Mouse (Mus musculus) forebrain, embryonic 13.5 days (tissue): ENCODE results near the gene Vps35l. TPM values are rescaled to one million over a fixed set of nuclear protein-coding genes. Genes with fewer than 3 reads are reported as not detected.

Source experiments
- ATAC-seq: fragments of 200-750 bp; cut with Nextera tagmentation; 2 replicates; pipeline ENCODE4 v1.8.0; 2017
- H3K27ac ChIP-seq: fragments of 300-500 bp; sonication (generic); 2 replicates; pipeline ENCODE4 v1.5.1; 2015; ENCODE audit warnings: inconsistent platforms, mild to moderate bottlenecking, moderate library complexity
- H3K27me3 ChIP-seq: fragments of 300-500 bp; sonication (generic); 2 replicates; pipeline ENCODE4 v1.6.1; 2015; ENCODE audit warnings: mild to moderate bottlenecking, inconsistent platforms
- H3K36me3 ChIP-seq: fragments of 300-500 bp; sonication (generic); 2 replicates; pipeline ENCODE4 v1.6.1; 2015; ENCODE audit warnings: mild to moderate bottlenecking, inconsistent platforms; ENCODE audit not compliant: poor library complexity, severe bottlenecking
- H3K4me1 ChIP-seq: fragments of 300-500 bp; sonication (generic); 2 replicates; pipeline ENCODE4 v1.6.1; 2015; ENCODE audit warnings: inconsistent platforms
- H3K4me2 ChIP-seq: fragments of 300-500 bp; sonication (generic); 2 replicates; pipeline ENCODE4 v1.6.1; 2015; ENCODE audit warnings: inconsistent platforms, mild to moderate bottlenecking, moderate library complexity
- H3K4me3 ChIP-seq: fragments of 300-500 bp; sonication (generic); 2 replicates; pipeline ENCODE4 v1.5.1; 2015; ENCODE audit warnings: mild to moderate bottlenecking, inconsistent platforms
- H3K9ac ChIP-seq: fragments of 300-500 bp; sonication (generic); 2 replicates; pipeline ENCODE4 v1.6.1; 2015; ENCODE audit warnings: mild to moderate bottlenecking, inconsistent platforms
- H3K9me3 ChIP-seq: fragments of 300-500 bp; sonication (generic); replicated peaks from 2 replicates; pipeline ENCODE4 v1.6.1; 2016; ENCODE audit warnings: inconsistent platforms
- WGBS: fragments of 180-500 bp; shearing (Covaris S2); methylation state at CpG from one replicate; pipeline ENCODE4 v1.1.7; 2015; 5-methylcytosine and 5-hydroxymethylcytosine counted together
- polyA plus RNA-seq: library from polyadenylated mRNA; unstranded; fragments of >200 nt; fragmentation: Nextera tagmentation; extraction: Ambion mirVana; gene quantifications from 2 replicates; pipeline ENCODE4 v1.2.1, GENCODE M21; 2015

Vps35l gene
- polyA plus RNA-seq, 1 experiment from 2014 or later = 84.2 TPM

DNA sequence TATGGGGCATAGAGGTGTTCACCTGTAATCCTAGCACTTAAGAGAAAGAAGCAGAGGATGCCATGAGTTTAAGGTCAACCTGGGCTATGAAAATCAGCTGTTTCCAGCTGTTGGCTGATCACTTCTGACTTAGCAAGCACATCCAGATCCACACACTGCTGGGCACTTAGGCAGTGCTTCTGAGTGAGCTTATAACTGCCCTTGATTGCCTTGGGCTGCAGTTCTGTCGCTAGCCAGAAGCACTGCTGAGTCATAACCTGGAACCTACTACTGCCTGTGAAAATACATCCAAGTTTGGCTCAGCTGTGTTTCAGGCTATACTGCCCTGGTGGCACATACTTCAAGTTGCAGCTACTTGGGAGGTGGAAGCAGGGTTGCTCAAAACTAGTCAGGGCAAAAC, 101.8 kb downstream of the Vps35l start:
- Histone ChIP-seq H3K27me3 (no peaks in the 10 kb centered on the region), H3K9ac (no peak overlapping the region), H3K36me3 (peaks cover 98% of the 10 kb centered on the region), H3K27ac (0 out of 2 replicates have a peak overlapping the region, but pooled peaks have one; percentile 35), H3K4me3 (no peak overlapping the region), H3K4me1 (peaks cover 13% of the 10 kb centered on the region), H3K4me2 (no peak overlapping the region), H3K9me3 (no peaks in the 10 kb centered on the region)
- ATAC-seq = peak; percentile 50; the same call in 1 of the 2 replicates
- 77% methylated on average over 1 of the region's 1 CpGs for WGBS

- Histone ChIP-seq H3K27me3 (no peaks in the 10 kb centered on the region), H3K9ac (no peak overlapping the region), H3K27ac (no peak overlapping the region), H3K4me2 (no peak overlapping the region), H3K4me1 (peaks cover 13% of the 10 kb centered on the region), H3K36me3 (peaks cover 98% of the 10 kb centered on the region), H3K4me3 (no peak overlapping the region), H3K9me3 (no peaks in the 10 kb centered on the region)
- ATAC-seq = no peak
- 78% methylated on average over 4 of the region's 4 CpGs for WGBS
Observed at GRCm38 (mm10) chr7:118842938-118843337, 102.9 kb downstream of the Vps35l start.

- H3K4me2 ChIP-seq = no peak overlapping the region
- no peak overlapping the region for H3K27ac ChIP-seq
- H3K4me1 ChIP-seq = peaks cover 13% of the 10 kb centered on the region
- no peak overlapping the region for H3K4me3 ChIP-seq
- 90% methylated on average over 5 of the region's 5 CpGs for WGBS
- no peak overlapping the region for H3K9ac ChIP-seq
- H3K27me3 ChIP-seq = no peaks in the 10 kb centered on the region
- no peak for ATAC-seq
- no peaks in the 10 kb centered on the region for H3K9me3 ChIP-seq
- peaks cover 99% of the 10 kb centered on the region for H3K36me3 ChIP-seq
Observed at GRCm38 (mm10) chr7:118845141-118845540, 105.1 kb downstream of the Vps35l start.

- no peak for ATAC-seq
- no peaks in the 10 kb centered on the region for H3K27me3 ChIP-seq
- no peak overlapping the region for H3K4me2 ChIP-seq
- H3K9ac ChIP-seq = no peak overlapping the region
- H3K27ac ChIP-seq = no peak overlapping the region
- H3K4me3 ChIP-seq = no peak overlapping the region
- no peaks in the 10 kb centered on the region for H3K9me3 ChIP-seq
- WGBS = 94% methylated on average over 4 of the region's 4 CpGs
- peaks cover 100% of the 10 kb centered on the region for H3K36me3 ChIP-seq
- H3K4me1 ChIP-seq = peaks cover 14% of the 10 kb centered on the region
Observed at GRCm38 (mm10) chr7:118846329-118846728, 106.3 kb downstream of the Vps35l start.

DNA sequence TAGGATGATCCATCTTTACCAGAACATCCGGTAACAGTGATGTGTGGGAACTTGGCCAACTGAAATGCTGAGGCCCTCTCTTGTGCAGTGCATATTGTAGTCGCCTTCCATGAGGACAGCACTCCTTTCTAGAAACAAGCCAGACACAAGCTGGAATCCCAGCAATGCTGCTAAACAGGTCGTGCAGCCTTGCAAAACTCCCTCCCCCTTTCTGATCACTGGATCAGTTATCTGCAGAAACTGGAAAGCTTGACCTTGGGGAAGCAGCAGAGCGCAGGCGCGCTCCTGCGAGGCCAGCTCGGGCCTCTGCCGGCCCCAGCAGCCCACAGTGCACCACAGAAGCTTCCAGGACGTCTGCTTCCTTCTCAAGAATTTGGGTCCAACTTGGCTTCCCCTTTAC, 108.8 kb downstream of the Vps35l start:
- Histone ChIP-seq H3K4me2 (no peak overlapping the region), H3K27ac (no peak overlapping the region), H3K36me3 (peaks cover 98% of the 10 kb centered on the region), H3K9me3 (no peaks in the 10 kb centered on the region), H3K27me3 (no peaks in the 10 kb centered on the region), H3K4me3 (no peak overlapping the region), H3K4me1 (peaks cover 8% of the 10 kb centered on the region), H3K9ac (no peak overlapping the region)
- 87% methylated on average over 10 of the region's 10 CpGs for WGBS
- ATAC-seq = no peak

- ATAC-seq = no peak
- no peak overlapping the region for H3K4me2 ChIP-seq
- H3K4me1 ChIP-seq = peaks cover 17% of the 10 kb centered on the region
- H3K27ac ChIP-seq = no peak overlapping the region
- H3K9me3 ChIP-seq = no peaks in the 10 kb centered on the region
- 95% methylated on average over 5 of the region's 5 CpGs for WGBS
- H3K4me3 ChIP-seq = no peak overlapping the region
- H3K27me3 ChIP-seq = no peaks in the 10 kb centered on the region
- peaks cover 89% of the 10 kb centered on the region for H3K36me3 ChIP-seq
- no peak overlapping the region for H3K9ac ChIP-seq
Observed at GRCm38 (mm10) chr7:118849543-118850250, 109.7 kb downstream of the Vps35l start.

DNA sequence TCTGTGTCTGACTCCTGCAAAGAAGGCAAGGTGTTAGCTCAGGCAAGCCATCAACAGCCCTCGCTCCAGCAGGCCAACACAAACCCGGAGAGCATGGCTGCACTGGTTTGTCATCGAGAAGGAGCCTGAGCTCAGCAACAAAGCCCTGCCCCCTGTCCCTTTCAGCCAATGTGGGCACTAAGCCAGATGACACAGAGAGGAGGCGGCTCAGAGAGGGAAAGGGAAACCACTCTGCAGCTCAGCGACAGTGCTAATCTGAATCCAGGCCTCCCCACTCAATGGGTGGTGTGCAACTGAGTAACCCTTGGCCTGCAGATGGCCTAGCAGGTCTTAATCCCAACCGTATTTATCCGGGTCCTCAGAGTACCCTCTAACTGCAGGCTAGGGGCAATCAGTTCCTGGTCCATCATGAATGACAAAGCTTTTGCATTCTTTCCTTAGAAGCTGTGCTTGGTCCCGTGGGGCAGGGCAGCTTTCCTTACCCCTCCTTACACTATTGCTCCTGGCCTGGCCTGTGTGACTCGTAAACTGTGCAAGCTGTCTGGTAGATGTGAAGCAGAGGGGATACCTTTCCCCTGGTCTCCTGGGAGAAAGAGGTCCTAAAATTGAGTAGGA, 110.8 kb downstream of the Vps35l start:
- H3K9ac ChIP-seq = no peak overlapping the region
- H3K27me3 ChIP-seq = no peaks in the 10 kb centered on the region
- no peak overlapping the region for H3K4me3 ChIP-seq
- no peaks in the 10 kb centered on the region for H3K9me3 ChIP-seq
- ATAC-seq = no peak
- peaks cover 79% of the 10 kb centered on the region for H3K36me3 ChIP-seq
- WGBS = 75% methylated on average over 9 of the region's 9 CpGs
- no peak overlapping the region for H3K4me2 ChIP-seq
- H3K27ac ChIP-seq = no peak overlapping the region
- peaks cover 20% of the 10 kb centered on the region for H3K4me1 ChIP-seq

GRCm38 (mm10) chr7:118851571-118851970, 111.5 kb downstream of the Vps35l start:
- Histone ChIP-seq H3K4me2 (no peak overlapping the region), H3K4me3 (no peak overlapping the region), H3K9ac (no peak overlapping the region), H3K9me3 (no peaks in the 10 kb centered on the region), H3K27me3 (no peaks in the 10 kb centered on the region), H3K27ac (no peak overlapping the region), H3K4me1 (peaks cover 25% of the 10 kb centered on the region), H3K36me3 (peaks cover 71% of the 10 kb centered on the region)
- ATAC-seq = no peak
- WGBS = 94% methylated on average over 7 of the region's 7 CpGs

GRCm38 (mm10) chr7:118852611-118853010, 112.6 kb downstream of the Vps35l start:
- Histone ChIP-seq H3K27me3 (no peaks in the 10 kb centered on the region), H3K4me3 (no peak overlapping the region), H3K9ac (no peak overlapping the region), H3K4me1 (peaks cover 27% of the 10 kb centered on the region), H3K27ac (no peak overlapping the region), H3K4me2 (no peak overlapping the region), H3K9me3 (no peaks in the 10 kb centered on the region), H3K36me3 (peaks cover 60% of the 10 kb centered on the region)
- no peak for ATAC-seq
- 96% methylated on average over 4 of the region's 4 CpGs for WGBS

GRCm38 (mm10) chr7:118854606-118855005, 114.6 kb downstream of the Vps35l start:
- H3K9me3 ChIP-seq = no peaks in the 10 kb centered on the region
- H3K36me3 ChIP-seq = peaks cover 40% of the 10 kb centered on the region
- peak overlapping the region; percentile 79 for H3K4me2 ChIP-seq
- no peak overlapping the region for H3K27ac ChIP-seq
- no peaks in the 10 kb centered on the region for H3K27me3 ChIP-seq
- 21% methylated on average over 3 of the region's 3 CpGs for WGBS
- H3K4me3 ChIP-seq = peak overlapping the region; percentile 87
- H3K4me1 ChIP-seq = peaks cover 27% of the 10 kb centered on the region
- H3K9ac ChIP-seq = peak overlapping the region; percentile 79
- no peak for ATAC-seq

DNA sequence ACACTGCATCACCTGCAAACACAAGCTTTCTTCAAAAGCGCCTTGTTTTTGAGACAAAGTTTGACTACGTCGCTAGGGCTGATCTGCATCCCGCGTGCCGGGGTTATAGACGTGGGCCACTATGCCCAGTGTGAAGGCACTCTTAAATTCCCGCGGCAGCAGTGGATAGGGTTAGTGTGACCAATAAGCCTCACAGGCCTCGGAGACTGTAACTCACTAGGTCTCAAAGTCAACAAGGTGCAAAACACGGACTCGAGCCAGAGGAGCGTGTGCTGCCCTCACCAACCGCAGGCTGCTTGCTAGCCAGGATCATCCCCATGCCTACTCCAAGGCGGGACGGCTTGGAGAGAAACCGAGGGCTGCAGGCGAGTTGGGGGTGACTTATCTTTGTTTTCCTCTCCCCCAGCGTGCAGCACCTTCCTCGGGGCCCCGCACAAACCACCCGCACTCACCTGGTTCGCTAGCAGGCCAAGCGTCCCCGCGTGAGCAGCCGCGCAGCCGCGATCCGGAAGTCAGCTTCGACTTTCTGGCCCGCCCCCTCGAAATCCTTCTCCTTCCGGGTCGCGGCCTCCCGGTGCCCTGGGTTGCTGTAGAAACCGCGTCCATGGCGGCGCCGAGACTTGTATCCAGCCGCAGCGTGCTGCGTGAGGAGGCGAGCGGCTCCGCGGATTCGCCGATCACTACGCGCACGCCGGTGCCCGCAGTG, 115.3 kb downstream of the Vps35l start, which contains the start of gene Iqck:
Gene Iqck, plus strand, starts transcription at position 582 of the 706 bp plus-strand sequence.
- Histone ChIP-seq H3K9me3 (no peaks in the 10 kb centered on the region), H3K4me2 (peak within 1 kb of the TSS; percentile 79), H3K4me3 (peak within 1 kb of the TSS; percentile 87), H3K27me3 (no peaks in the 10 kb centered on the region), H3K36me3 (peaks cover 33% of the 10 kb centered on the region), H3K27ac (peak within 1 kb of the TSS; percentile 70), H3K4me1 (peaks cover 27% of the 10 kb centered on the region), H3K9ac (peak within 1 kb of the TSS; percentile 79)
- under 1% methylated on average over 57 of the region's 57 CpGs for WGBS
- peak; percentile 98 for ATAC-seq

GRCm38 (mm10) chr7:118855877-118856304, 115.9 kb downstream of the Vps35l start, which contains the start of gene Knop1:
TSS of gene Knop1 (minus strand) at chr7:118856254.
- ATAC-seq = peak; percentile 78
- H3K27ac ChIP-seq = peak within 1 kb of the TSS; percentile 70
- WGBS = under 1% methylated on average over 46 of the region's 46 CpGs

More at GRCm38 (mm10) chr7:118855877-118856304, 115.9 kb downstream of the Vps35l start, which contains the start of gene Knop1:
- peak within 1 kb of the TSS; percentile 79 for H3K4me2 ChIP-seq
- peaks cover 22% of the 10 kb centered on the region for H3K4me1 ChIP-seq
- H3K4me3 ChIP-seq = peak within 1 kb of the TSS; percentile 87
- H3K36me3 ChIP-seq = peaks cover 28% of the 10 kb centered on the region
- H3K27me3 ChIP-seq = no peaks in the 10 kb centered on the region
- no peaks in the 10 kb centered on the region for H3K9me3 ChIP-seq
- peak within 1 kb of the TSS; percentile 79 for H3K9ac ChIP-seq
